Comparison of ENCODE assay signal across 9 mouse cellular contexts in the genomic region with DNA sequence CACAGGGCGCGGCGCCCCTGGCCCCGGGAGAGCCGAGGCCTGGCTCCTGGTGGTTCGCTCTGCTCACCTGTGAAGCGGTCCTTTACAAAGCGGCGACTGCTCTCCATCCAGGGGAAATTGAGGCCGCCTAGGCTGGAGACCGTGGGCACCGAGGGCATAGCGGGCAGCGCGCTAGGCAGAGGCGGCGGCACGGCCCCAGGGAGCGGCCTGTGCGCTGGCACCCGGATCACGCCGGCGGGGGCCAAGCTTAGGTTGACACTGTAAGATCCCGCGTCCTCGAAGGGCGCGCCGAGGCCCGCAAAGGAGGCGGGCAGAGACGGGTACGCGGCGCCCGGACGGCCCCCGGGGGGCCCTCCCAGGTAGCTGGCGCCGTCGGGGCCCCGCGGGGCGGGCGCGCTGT. TPM values are rescaled to one million over a fixed set of nuclear protein-coding genes. Genes with fewer than 3 reads are reported as not detected.
DNase-seq lines count a peak whose midpoint lies in the region; ATAC-seq and TF ChIP-seq lines count a peak whose summit lies in the region.
"Had no signal": no experiment of that assay in that cellular context is flagged by ENCODE, and none has a peak within 500 bp of the region (broad histone marks: within the 10 kb centered on the region; RNA-seq: fewer than 3 reads in every experiment).

No protein-coding gene starts in this region.

- TF ChIP-seq CTCF in heart, adult 2 months (IDR thresholded peaks at IDR 0.05), result no peak

- WGBS in heart, embryonic 15.5 days, result under 1% methylated on average over 47 of the region's 47 CpGs
- 4% methylated on average over 47 of the region's 47 CpGs for WGBS in heart, adult 2 months
- WGBS in hindbrain, embryonic 14.5 days, result under 1% methylated on average over 38 of the region's 47 CpGs
- WGBS in midbrain, embryonic 13.5 days, result under 1% methylated on average over 40 of the region's 47 CpGs

- H3K27ac ChIP-seq in heart, embryonic 15.5 days, result no peak overlapping the region
- H3K27ac ChIP-seq in heart, adult 2 months, result no peak overlapping the region
- peak overlapping the region; percentile 81 for H3K27ac ChIP-seq in hindbrain, embryonic 14.5 days
- no peak overlapping the region for H3K27ac ChIP-seq in midbrain, embryonic 13.5 days

- no peaks in the 10 kb centered on the region for H3K36me3 ChIP-seq in heart, embryonic 15.5 days
- no peaks in the 10 kb centered on the region for H3K36me3 ChIP-seq in heart, adult 2 months (ENCODE audit: control insufficient read depth, insufficient read depth, low read length)
- H3K36me3 ChIP-seq in hindbrain, embryonic 14.5 days (replicated peaks; ENCODE audit: control insufficient read depth, insufficient read depth), result no peaks in the 10 kb centered on the region
- no peaks in the 10 kb centered on the region for H3K36me3 ChIP-seq in midbrain, embryonic 13.5 days

- no peaks in the 10 kb centered on the region for H3K9me3 ChIP-seq in heart, embryonic 15.5 days (replicated peaks)
- 0 out of 2 replicates have a peak, but pooled peaks cover 5% of the 10 kb centered on the region for H3K9me3 ChIP-seq in hindbrain, embryonic 14.5 days (ENCODE audit: control insufficient read depth, low read length)
- peaks cover 3% of the 10 kb centered on the region; the same call in 1 of the 2 replicates for H3K9me3 ChIP-seq in midbrain, embryonic 13.5 days

- no peak for DNase-seq in heart, adult 2 months
- peak; percentile 43 for DNase-seq in cerebellum, postnatal 36 days
- DNase-seq in hindbrain, embryonic 14.5 days (ENCODE audit: low spot score), result no peak
- DNase-seq in adrenal gland, adult 8-10 months, result no peak
- DNase-seq in right cerebral cortex, postnatal 36 days (ENCODE audit: low spot score in 2 of 2), result no peak
- no peak for DNase-seq in right cerebral cortex, postnatal 10 days (ENCODE audit: low spot score in 2 of 2)

- no peak for TF ChIP-seq POLR2A in heart, adult 2 months (IDR thresholded peaks at IDR 0.05; ENCODE audit: insufficient read depth, low read depth, low read length)

- H3K9ac ChIP-seq in heart, embryonic 15.5 days, result no peak overlapping the region
- H3K9ac ChIP-seq in heart, adult 2 months (ENCODE audit: low read depth, low read length), result no peak overlapping the region
- peak overlapping the region; percentile 56 for H3K9ac ChIP-seq in hindbrain, embryonic 14.5 days
- peak overlapping the region; percentile 19; the same call in 1 of the 2 replicates for H3K9ac ChIP-seq in midbrain, embryonic 13.5 days (replicated peaks)

- peak overlapping the region; percentile 48 for H3K4me2 ChIP-seq in heart, embryonic 15.5 days
- H3K4me2 ChIP-seq in hindbrain, embryonic 14.5 days (replicated peaks), result peak overlapping the region; percentile 45
- H3K4me2 ChIP-seq in midbrain, embryonic 13.5 days (replicated peaks), result peak overlapping the region; percentile 54

- H3K79me2 ChIP-seq in heart, adult 2 months (replicated peaks; ENCODE audit: control insufficient read depth, insufficient read depth, low read length), result no peaks in the 10 kb centered on the region

- H3K27me3 ChIP-seq in heart, embryonic 15.5 days, result peaks cover 99% of the 10 kb centered on the region
- H3K27me3 ChIP-seq in heart, adult 2 months (ENCODE audit: control insufficient read depth, insufficient read depth, low read length), result peaks cover 57% of the 10 kb centered on the region
- H3K27me3 ChIP-seq in hindbrain, embryonic 14.5 days (ENCODE audit: control insufficient read depth, insufficient read depth, low read length), result peaks cover 82% of the 10 kb centered on the region
- H3K27me3 ChIP-seq in midbrain, embryonic 13.5 days, result peaks cover 96% of the 10 kb centered on the region

- ATAC-seq in heart, embryonic 15.5 days (replicated peaks; ENCODE audit: insufficient number of reproducible peaks, insufficient read depth, low FRiP score, low read depth), result no peak
- ATAC-seq in hindbrain, embryonic 14.5 days (ENCODE audit: low FRiP score), result 0 out of 2 replicates have a peak, but pooled peaks have one; percentile 0
- peak; percentile 15 for ATAC-seq in midbrain, embryonic 13.5 days

- no peak for TF ChIP-seq EP300 in heart, adult 2 months (IDR thresholded peaks at IDR 0.05; ENCODE audit: insufficient read depth, low read depth, low read length)

- H3K4me1 ChIP-seq in heart, embryonic 15.5 days (replicated peaks), result peaks cover 38% of the 10 kb centered on the region
- no peaks in the 10 kb centered on the region for H3K4me1 ChIP-seq in heart, adult 2 months (ENCODE audit: control insufficient read depth, insufficient read depth, low read length)
- 0 out of 2 replicates have a peak, but pooled peaks cover 3% of the 10 kb centered on the region for H3K4me1 ChIP-seq in hindbrain, embryonic 14.5 days (replicated peaks; ENCODE audit: control insufficient read depth, insufficient read depth, low read length)
- H3K4me1 ChIP-seq in midbrain, embryonic 13.5 days (replicated peaks), result peaks cover 41% of the 10 kb centered on the region

- peak overlapping the region; percentile 35 for H3K4me3 ChIP-seq in heart, embryonic 15.5 days
- H3K4me3 ChIP-seq in heart, adult 2 months, result no peak overlapping the region
- H3K4me3 ChIP-seq in hindbrain, embryonic 14.5 days (replicated peaks; ENCODE audit: low read length), result peak overlapping the region; percentile 39
- peak overlapping the region; percentile 36 for H3K4me3 ChIP-seq in midbrain, embryonic 13.5 days (replicated peaks)

- intact Hi-C loops in heart, adult 2 months (cut with DNase I), result loop anchor here (2.0 kb wide), 1 partner anchor 40 kb away; a partner anchor contains a TSS

RNA-seq across cellular contexts. Expression of a gene that starts 0.4 kb away (rescaled TPM):
- polyA plus RNA-seq in heart, embryonic 15.5 days (2015; fragmentation: Nextera tagmentation; extraction: Ambion mirVana), result 0.08 and 0.27 TPM in 2 replicates
- total RNA-seq in heart, adult 2 months (2021), result not detected
- not detected in 2 replicates for polyA plus RNA-seq in heart, adult 2 months (2012; rRNA removed)
- 21.2 and 23.0 TPM in 2 replicates for polyA plus RNA-seq in hindbrain, embryonic 14.5 days (2014; fragmentation: Nextera tagmentation; extraction: Ambion mirVana)
- polyA plus RNA-seq in midbrain, embryonic 13.5 days (2015; fragmentation: Nextera tagmentation; extraction: Ambion mirVana), result 1.3 and 1.8 TPM in 2 replicates
- under 1 TPM in 2 of 4 experiments, not detected in 2; 0.46 to 0.62 TPM for total RNA-seq in adrenal gland, adult 8-10 months (2022)
- total RNA-seq: MEL had no signal

RNA-seq across cellular contexts. Expression of a gene that starts 40.0 kb away (rescaled TPM):
- polyA plus RNA-seq in heart, embryonic 15.5 days (2015; fragmentation: Nextera tagmentation; extraction: Ambion mirVana), result 392 and 425 TPM in 2 replicates
- total RNA-seq in heart, adult 2 months (2021), result 100 to 1,000 TPM; 136 to 161 TPM
- polyA plus RNA-seq in heart, adult 2 months (2012; rRNA removed), result 57.6 and 101 TPM in 2 replicates
- polyA plus RNA-seq in hindbrain, embryonic 14.5 days (2014; fragmentation: Nextera tagmentation; extraction: Ambion mirVana), result 418 and 450 TPM in 2 replicates
- 592 and 605 TPM in 2 replicates for polyA plus RNA-seq in midbrain, embryonic 13.5 days (2015; fragmentation: Nextera tagmentation; extraction: Ambion mirVana)
- total RNA-seq in adrenal gland, adult 8-10 months (2022), result 100 to 1,000 TPM; 269 to 308 (median 290) TPM

RNA-seq across cellular contexts. Expression of a gene that starts 55.8 kb away (rescaled TPM):
- polyA plus RNA-seq in heart, embryonic 15.5 days (2015; fragmentation: Nextera tagmentation; extraction: Ambion mirVana), result 9.1 and 9.5 TPM in 2 replicates
- total RNA-seq in heart, adult 2 months (2021), result 1 to 10 TPM; 3.3 to 4.1 TPM
- 3.0 and 3.7 TPM in 2 replicates for polyA plus RNA-seq in heart, adult 2 months (2012; rRNA removed)
- polyA plus RNA-seq in hindbrain, embryonic 14.5 days (2014; fragmentation: Nextera tagmentation; extraction: Ambion mirVana), result 9.0 and 10.1 TPM in 2 replicates
- polyA plus RNA-seq in midbrain, embryonic 13.5 days (2015; fragmentation: Nextera tagmentation; extraction: Ambion mirVana), result 3.5 and 3.6 TPM in 2 replicates
- 1 to 10 TPM in 2 of 4 experiments, under 1 TPM in 2; 0.62 to 3.5 (median 1.5) TPM for total RNA-seq in adrenal gland, adult 8-10 months (2022)

Comparison
In these comparisons a context has a peak if more than half of its experiments do, and no peak if none do; other contexts are left out.
1. H3K9ac ChIP-seq: peak in hindbrain, embryonic 14.5 days (single experiment) and midbrain, embryonic 13.5 days (single experiment); none in heart, embryonic 15.5 days (single experiment) and heart, adult 2 months (single experiment).
2. DNase-seq: peak in cerebellum, postnatal 36 days (2 of 2); none in heart, adult 2 months (0 of 2), hindbrain, embryonic 14.5 days (single experiment), adrenal gland, adult 8-10 months (single experiment), right cerebral cortex, postnatal 36 days (0 of 2) and right cerebral cortex, postnatal 10 days (0 of 2).
3. Peak in every context shown above with its lines, with median percentiles within 50 percentile points of each other: H3K4me2 ChIP-seq.